Mouse (Mus musculus): ENCODE measurements around the gene Olfr1008. TPM values are rescaled to one million over a fixed set of nuclear protein-coding genes. Genes with fewer than 3 reads are reported as not detected.

The Olfr1008 gene
- polyA plus RNA-seq (2014; fragmentation: Illumina TruSeq; extraction: RNeasy Lipid Tissue Mini Kit (QIAGEN cat#74804)): not detected

GRCm38 (mm10) chr2:85689131-85689530 is at the start of gene Olfr1008:
Gene Olfr1008, plus strand, starts transcription at chr2:85689431.

GRCm38 (mm10) chr2:85650604-85651003 is 38.6 kb upstream of the Olfr1008 start, which contains the start of gene Olfr1002:
Gene Olfr1002, minus strand, starts transcription at chr2:85650704.

GRCm38 (mm10) chr2:85664355-85664754 is 24.9 kb upstream of the Olfr1008 start, which contains the start of gene Olfr154:
Gene Olfr154, minus strand, starts transcription at chr2:85664455.

DNA sequence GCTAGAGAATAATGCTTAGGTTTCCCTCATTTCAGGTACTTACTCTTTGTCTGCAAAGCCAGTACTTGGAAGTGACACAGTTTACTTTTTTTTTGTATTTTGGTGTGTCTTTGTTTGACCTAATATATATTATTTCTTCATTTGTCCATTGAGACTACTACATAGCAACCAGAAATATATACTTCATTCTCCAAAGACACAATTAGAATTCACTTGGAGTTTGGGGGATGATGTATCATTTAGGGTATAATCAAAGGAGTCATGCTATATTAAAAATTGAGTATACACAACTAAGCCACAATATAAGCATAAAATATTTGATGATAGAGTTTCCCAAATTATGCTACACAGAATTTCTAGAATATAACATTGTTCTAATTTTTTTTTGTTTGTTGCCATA is 10.6 kb upstream of the Olfr1008 start, which contains the start of gene Olfr1006:
Gene Olfr1006, minus strand, starts transcription at position 101 of the 400 bp plus-strand sequence.

DNA sequence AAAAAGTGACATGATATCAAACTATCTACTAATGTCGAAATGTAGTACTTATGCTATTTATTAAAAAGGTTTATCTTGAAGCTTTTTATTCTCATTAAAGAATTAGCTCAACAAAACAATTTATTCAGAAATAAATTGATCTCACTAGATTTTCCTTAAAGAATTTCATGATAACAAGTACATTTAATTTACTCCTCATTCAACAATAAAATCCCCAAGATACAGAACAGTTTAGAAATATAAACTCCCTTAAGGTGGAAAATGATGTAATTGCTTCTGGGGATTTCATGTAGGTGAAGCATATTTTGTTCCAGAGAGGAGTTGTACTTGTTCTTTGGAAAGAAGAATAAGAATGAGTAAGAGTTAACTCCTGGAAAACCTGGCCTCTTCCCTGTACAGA is 25.9 kb downstream of the Olfr1008 start, which contains the start of gene Olfr1009:
Gene Olfr1009, plus strand, starts transcription at position 301 of the 400 bp plus-strand sequence.

Other genes starting within 250 kb of the Olfr1008 start
- not detected for gene Olfr995, start 245.8 kb upstream of the Olfr1008 start, polyA plus RNA-seq (2014; fragmentation: Illumina TruSeq; extraction: RNeasy Lipid Tissue Mini Kit (QIAGEN cat#74804))
- 60.5 TPM for gene 4833423E24Rik, start 170.4 kb upstream of the Olfr1008 start, polyA plus RNA-seq (2014; fragmentation: Illumina TruSeq; extraction: RNeasy Lipid Tissue Mini Kit (QIAGEN cat#74804))
- gene Olfr996, start 110.2 kb upstream of the Olfr1008 start, polyA plus RNA-seq (2014; fragmentation: Illumina TruSeq; extraction: RNeasy Lipid Tissue Mini Kit (QIAGEN cat#74804)): not detected
- not detected for gene Olfr998, start 100.5 kb upstream of the Olfr1008 start, polyA plus RNA-seq (2014; fragmentation: Illumina TruSeq; extraction: RNeasy Lipid Tissue Mini Kit (QIAGEN cat#74804))
- gene Olfr1000, start 77.5 kb upstream of the Olfr1008 start, polyA plus RNA-seq (2014; fragmentation: Illumina TruSeq; extraction: RNeasy Lipid Tissue Mini Kit (QIAGEN cat#74804)): not detected
- gene Olfr1002, start 38.7 kb upstream of the Olfr1008 start, polyA plus RNA-seq (2014; fragmentation: Illumina TruSeq; extraction: RNeasy Lipid Tissue Mini Kit (QIAGEN cat#74804)): not detected
- not detected for gene Olfr154, start 25.0 kb upstream of the Olfr1008 start, polyA plus RNA-seq (2014; fragmentation: Illumina TruSeq; extraction: RNeasy Lipid Tissue Mini Kit (QIAGEN cat#74804))
- gene Olfr1006, start 10.7 kb upstream of the Olfr1008 start, polyA plus RNA-seq (2014; fragmentation: Illumina TruSeq; extraction: RNeasy Lipid Tissue Mini Kit (QIAGEN cat#74804)): not detected
- gene Olfr1009, start 26.0 kb downstream of the Olfr1008 start, polyA plus RNA-seq (2014; fragmentation: Illumina TruSeq; extraction: RNeasy Lipid Tissue Mini Kit (QIAGEN cat#74804)): not detected
- not detected for gene Olfr1012, start 73.3 kb downstream of the Olfr1008 start, polyA plus RNA-seq (2014; fragmentation: Illumina TruSeq; extraction: RNeasy Lipid Tissue Mini Kit (QIAGEN cat#74804))
- not detected for gene Olfr1013, start 77.7 kb downstream of the Olfr1008 start, polyA plus RNA-seq (2014; fragmentation: Illumina TruSeq; extraction: RNeasy Lipid Tissue Mini Kit (QIAGEN cat#74804))
- not detected for gene Olfr1014, start 83.3 kb downstream of the Olfr1008 start, polyA plus RNA-seq (2014; fragmentation: Illumina TruSeq; extraction: RNeasy Lipid Tissue Mini Kit (QIAGEN cat#74804))
- not detected for gene Olfr1015, start 92.6 kb downstream of the Olfr1008 start, polyA plus RNA-seq (2014; fragmentation: Illumina TruSeq; extraction: RNeasy Lipid Tissue Mini Kit (QIAGEN cat#74804))
- not detected for gene Olfr1016, start 113.1 kb downstream of the Olfr1008 start, polyA plus RNA-seq (2014; fragmentation: Illumina TruSeq; extraction: RNeasy Lipid Tissue Mini Kit (QIAGEN cat#74804))
- gene Olfr1018, start 129.0 kb downstream of the Olfr1008 start, polyA plus RNA-seq (2014; fragmentation: Illumina TruSeq; extraction: RNeasy Lipid Tissue Mini Kit (QIAGEN cat#74804)): not detected
- gene Olfr1019, start 156.1 kb downstream of the Olfr1008 start, polyA plus RNA-seq (2014; fragmentation: Illumina TruSeq; extraction: RNeasy Lipid Tissue Mini Kit (QIAGEN cat#74804)): not detected
- gene Olfr1020, start 157.6 kb downstream of the Olfr1008 start, polyA plus RNA-seq (2014; fragmentation: Illumina TruSeq; extraction: RNeasy Lipid Tissue Mini Kit (QIAGEN cat#74804)): not detected
- gene Olfr1022, start 179.2 kb downstream of the Olfr1008 start, polyA plus RNA-seq (2014; fragmentation: Illumina TruSeq; extraction: RNeasy Lipid Tissue Mini Kit (QIAGEN cat#74804)): not detected
- not detected for gene Olfr1023, start 196.2 kb downstream of the Olfr1008 start, polyA plus RNA-seq (2014; fragmentation: Illumina TruSeq; extraction: RNeasy Lipid Tissue Mini Kit (QIAGEN cat#74804))
- not detected for gene Olfr1024, start 215.6 kb downstream of the Olfr1008 start, polyA plus RNA-seq (2014; fragmentation: Illumina TruSeq; extraction: RNeasy Lipid Tissue Mini Kit (QIAGEN cat#74804))
- not detected for gene Olfr1025-ps1, start 225.8 kb downstream of the Olfr1008 start, polyA plus RNA-seq (2014; fragmentation: Illumina TruSeq; extraction: RNeasy Lipid Tissue Mini Kit (QIAGEN cat#74804))
- gene Olfr1026, start 232.1 kb downstream of the Olfr1008 start, polyA plus RNA-seq (2014; fragmentation: Illumina TruSeq; extraction: RNeasy Lipid Tissue Mini Kit (QIAGEN cat#74804)): not detected

Data from ovary, adult 10 weeks (tissue).